8 mouse cellular contexts compared by ENCODE assay signal in genomic region chr11:84179226-84179953, GRCm38 (mm10). TPM values are rescaled to one million over a fixed set of nuclear protein-coding genes. Genes with fewer than 3 reads are reported as not detected.
DNase-seq lines count a peak whose midpoint lies in the region; ATAC-seq and TF ChIP-seq lines count a peak whose summit lies in the region.

No protein-coding gene starts in this region.

- no peaks in the 10 kb centered on the region for H3K4me1 ChIP-seq in hindbrain, embryonic 11.5 days (replicated peaks; ENCODE audit: control insufficient read depth, insufficient read depth, low read length)
- peaks cover 11% of the 10 kb centered on the region; the same call in 1 of the 2 replicates for H3K4me1 ChIP-seq in lung, postnatal 0 days (ENCODE audit: insufficient read depth, low read depth, low read length)

- H3K9me3 ChIP-seq in hindbrain, embryonic 11.5 days (ENCODE audit: control insufficient read depth, low read length), result no peaks in the 10 kb centered on the region
- H3K9me3 ChIP-seq in lung, postnatal 0 days (ENCODE audit: low read length), result no peaks in the 10 kb centered on the region

- H3K27me3 ChIP-seq in hindbrain, embryonic 11.5 days (ENCODE audit: control insufficient read depth, insufficient read depth, low read length), result no peaks in the 10 kb centered on the region
- H3K27me3 ChIP-seq in lung, postnatal 0 days (replicated peaks; ENCODE audit: insufficient read depth, low read length), result no peaks in the 10 kb centered on the region

- H3K27ac ChIP-seq in hindbrain, embryonic 11.5 days (ENCODE audit: low read depth, low read length), result peak overlapping the region; percentile 91
- H3K27ac ChIP-seq in lung, postnatal 0 days (ENCODE audit: low read length), result peak overlapping the region; percentile 88

- no peaks in the 10 kb centered on the region for H3K36me3 ChIP-seq in hindbrain, embryonic 11.5 days (ENCODE audit: control insufficient read depth, insufficient read depth, low read length)
- H3K36me3 ChIP-seq in lung, postnatal 0 days (ENCODE audit: insufficient read depth, low read length), result no peaks in the 10 kb centered on the region

- peak; percentile 99 for ATAC-seq in hindbrain, embryonic 11.5 days (ENCODE audit: low FRiP score)
- peak; percentile 97 for ATAC-seq in lung, postnatal 0 days

- TF ChIP-seq CTCF in lung, postnatal 0 days (IDR thresholded peaks at IDR 0.05), result peak; percentile 78

- peak; percentile 99 for DNase-seq in NIH3T3 (ENCODE audit: low read depth)
- peak; percentile 97 for DNase-seq in cerebellum, adult 9-11 months
- DNase-seq in frontal cortex, adult 2 months (ENCODE audit: extremely low spot score in 1 of 2, low spot score in 1 of 2), result peak; percentile 84 to 93
- peak; percentile 97 for DNase-seq in hindbrain, embryonic 11.5 days (ENCODE audit: low spot score)
- DNase-seq in layer of hippocampus, postnatal 10 days (ENCODE audit: low spot score in 2 of 2), result peak; percentile 90 to 95
- DNase-seq in lung, postnatal 0 days (ENCODE audit: low spot score), result peak; percentile 98
- DNase-seq in ovary, postnatal 10 days (ENCODE audit: low spot score), result peak; percentile 86
- DNase-seq in thymus, postnatal 0 days (ENCODE audit: low spot score), result peak; percentile 84

- TF ChIP-seq EP300 in lung, postnatal 0 days (IDR thresholded peaks at IDR 0.05), result no peak

- H3K9ac ChIP-seq in hindbrain, embryonic 11.5 days (ENCODE audit: low read depth, low read length), result peak overlapping the region; percentile 85
- peak overlapping the region; percentile 62 for H3K9ac ChIP-seq in lung, postnatal 0 days (replicated peaks; ENCODE audit: low read depth)

- under 1% methylated on average over 42 of the region's 85 CpGs for WGBS in hindbrain, embryonic 11.5 days
- WGBS in lung, postnatal 0 days, result under 1% methylated on average over 34 of the region's 85 CpGs

- H3K4me2 ChIP-seq in hindbrain, embryonic 11.5 days (replicated peaks; ENCODE audit: low read depth, low read length), result peak overlapping the region; percentile 77
- peak overlapping the region; percentile 90 for H3K4me2 ChIP-seq in lung, postnatal 0 days (replicated peaks; ENCODE audit: low read depth, low read length)

- H3K4me3 ChIP-seq in hindbrain, embryonic 11.5 days (ENCODE audit: low read depth, low read length), result peak overlapping the region; percentile 79
- peak overlapping the region; percentile 71 for H3K4me3 ChIP-seq in lung, postnatal 0 days (ENCODE audit: low read depth, low read length)

RNA-seq across cellular contexts. Expression of gene Gm11437, which starts 12.1 kb away (rescaled TPM):
- polyA plus RNA-seq in frontal cortex, adult 2 months (2012; rRNA removed), result not detected in 2 replicates
- not detected in 2 replicates for polyA plus RNA-seq in hindbrain, embryonic 11.5 days (2014; fragmentation: Nextera tagmentation; extraction: Ambion mirVana)
- total RNA-seq in layer of hippocampus, postnatal 10 days (2021), result not detected
- not detected in 2 replicates for polyA plus RNA-seq in lung, postnatal 0 days (2015; fragmentation: Nextera tagmentation; extraction: Ambion mirVana)
- not detected in 2 replicates for polyA plus RNA-seq in thymus, postnatal 0 days (2015; fragmentation: Nextera tagmentation; extraction: Ambion mirVana)

RNA-seq across cellular contexts. Expression of gene Acaca, which starts 49.9 kb away (rescaled TPM):
- polyA plus RNA-seq in frontal cortex, adult 2 months (2012; rRNA removed), result 23.0 and 26.9 TPM in 2 replicates
- 31.1 and 35.3 TPM in 2 replicates for polyA plus RNA-seq in hindbrain, embryonic 11.5 days (2014; fragmentation: Nextera tagmentation; extraction: Ambion mirVana)
- 100 to 1,000 TPM; 105 to 117 TPM for total RNA-seq in layer of hippocampus, postnatal 10 days (2021)
- 6.5 and 7.9 TPM in 2 replicates for polyA plus RNA-seq in lung, postnatal 0 days (2015; fragmentation: Nextera tagmentation; extraction: Ambion mirVana)
- 4.5 and 5.4 TPM in 2 replicates for polyA plus RNA-seq in thymus, postnatal 0 days (2015; fragmentation: Nextera tagmentation; extraction: Ambion mirVana)

RNA-seq across cellular contexts. Expression of gene Tada2a, which starts 50.0 kb away (rescaled TPM):
- polyA plus RNA-seq in frontal cortex, adult 2 months (2012; rRNA removed), result 43.7 and 49.9 TPM in 2 replicates
- 32.7 and 34.7 TPM in 2 replicates for polyA plus RNA-seq in hindbrain, embryonic 11.5 days (2014; fragmentation: Nextera tagmentation; extraction: Ambion mirVana)
- 10 to 100 TPM; 34.8 to 35.6 TPM for total RNA-seq in layer of hippocampus, postnatal 10 days (2021)
- 14.9 and 15.0 TPM in 2 replicates for polyA plus RNA-seq in lung, postnatal 0 days (2015; fragmentation: Nextera tagmentation; extraction: Ambion mirVana)
- polyA plus RNA-seq in thymus, postnatal 0 days (2015; fragmentation: Nextera tagmentation; extraction: Ambion mirVana), result 17.5 and 19.7 TPM in 2 replicates

Comparison
In these comparisons a context has a peak if more than half of its experiments do, and no peak if none do; other contexts are left out.
1. Peak in every context shown above with its lines: DNase-seq, ATAC-seq, H3K4me3 ChIP-seq and H3K27ac ChIP-seq.